Mouse (Mus musculus): ENCODE data around the gene Slc35a3. TPM values are rescaled to one million over a fixed set of nuclear protein-coding genes. Genes with fewer than 3 reads are reported as not detected.

Gene Slc35a3
- total and polyA plus RNA-seq, 3 experiments: 16.3 to 45.7 (median 24.6) TPM

GRCm38 (mm10) chr3:116718951-116719350, 6.3 kb upstream of the Slc35a3 start:
- H3K36me3 ChIP-seq (replicated peaks in 1 of 2; ENCODE audit: control insufficient read depth in 1 of 2, insufficient read depth in 1 of 2, low read length in 1 of 2): no peaks in the 10 kb centered on the region
- H3K4me3 ChIP-seq (replicated peaks in 1 of 3; ENCODE audit: low read depth in 2 of 3, low read length in 2 of 3, poor library complexity in 1 of 3): no peak overlapping the region
- no peaks in the 10 kb centered on the region for H3K79me2 ChIP-seq (replicated peaks; ENCODE audit: control insufficient read depth, extremely low read depth, insufficient read depth, poor library complexity, severe bottlenecking)
- in situ Hi-C loops (cut with MboI; ENCODE audit: low pct_ligation_motif_present, low pct_unique_long_range_greater_than_20kb, low sequenced_read_pairs): no loop called here
- H3K9ac ChIP-seq (ENCODE audit: insufficient read depth, low read depth): no peak overlapping the region
- dilution Hi-C loops (cut with MboI; ENCODE audit: extremely low pct_ligation_motif_present, extremely low pct_unique_long_range_greater_than_20kb, low sequenced_read_pairs): no loop called here
- TF ChIP-seq ZKSCAN1 (IDR thresholded peaks at IDR 0.05; ENCODE audit: borderline replicate concordance, low read depth, low read length) (no peak), GABPA (IDR thresholded peaks at IDR 0.05; ENCODE audit: insufficient replicate concordance, low read depth, low read length) (no peak), CTCF (conservative IDR thresholded peaks at IDR 0.05 in 1 of 2, IDR thresholded peaks at IDR 0.05 in 1 of 2; ENCODE audit: low read depth in 2 of 2, low read length in 2 of 2) (no peak), NRF1 (IDR thresholded peaks at IDR 0.05; ENCODE audit: low read depth, low read length) (no peak), ZMIZ1 (IDR thresholded peaks at IDR 0.05; ENCODE audit: low read depth, low read length) (no peak), NELFE (IDR thresholded peaks at IDR 0.05; ENCODE audit: low read depth, low read length) (no peak), MYC (IDR thresholded peaks at IDR 0.05; ENCODE audit: low read depth, low read length) (no peak), SMC3 (IDR thresholded peaks at IDR 0.05; ENCODE audit: low read depth, low read length) (no peak), TBP (conservative IDR thresholded peaks at IDR 0.05; ENCODE audit: low read depth, low read length) (no peak), JUND (conservative IDR thresholded peaks at IDR 0.05; ENCODE audit: low read depth, low read length) (no peak), ELF1 (IDR thresholded peaks at IDR 0.05; ENCODE audit: low read depth, low read length) (no peak), MAZ (IDR thresholded peaks at IDR 0.05; ENCODE audit: low read depth, low read length) (no peak), SIN3A (IDR thresholded peaks at IDR 0.05; ENCODE audit: low read length) (no peak), POLR2A (IDR thresholded peaks at IDR 0.05; ENCODE audit: low read depth, low read length) (no peak), TCF12 (IDR thresholded peaks at IDR 0.05; ENCODE audit: low read depth, low read length) (no peak)
- H3K9me3 ChIP-seq (replicated peaks; ENCODE audit: low read length): no peaks in the 10 kb centered on the region
- peaks cover 0 to 5% of the 10 kb centered on the region in 2 experiments; a peak in 2 of 4 replicates for H3K4me1 ChIP-seq (ENCODE audit: control insufficient read depth in 1 of 2, insufficient read depth in 2 of 2)
- no peaks in the 10 kb centered on the region for H3K27me3 ChIP-seq (replicated peaks)
- no peak for DNase-seq (ENCODE audit: extremely low read depth)
- no peak overlapping the region for H3K27ac ChIP-seq (ENCODE audit: insufficient read depth, low read depth)
- H3K4me2 ChIP-seq (ENCODE audit: insufficient read depth, low read depth, poor library complexity, severe bottlenecking): no peak overlapping the region

- dilution Hi-C loops (cut with MboI; ENCODE audit: extremely low pct_ligation_motif_present, extremely low pct_unique_long_range_greater_than_20kb, low sequenced_read_pairs) (no loop called here), in situ Hi-C loops (cut with MboI; ENCODE audit: low pct_ligation_motif_present, low pct_unique_long_range_greater_than_20kb, low sequenced_read_pairs) (no loop called here)
- Histone ChIP-seq H3K27ac (ENCODE audit: insufficient read depth, low read depth) (no peak overlapping the region), H3K9ac (ENCODE audit: insufficient read depth, low read depth) (peak overlapping the region; percentile 82), H3K79me2 (replicated peaks; ENCODE audit: control insufficient read depth, extremely low read depth, insufficient read depth, poor library complexity, severe bottlenecking) (peaks cover 15% of the 10 kb centered on the region), H3K36me3 (replicated peaks in 1 of 2; ENCODE audit: control insufficient read depth in 1 of 2, insufficient read depth in 1 of 2, low read length in 1 of 2) (peaks cover 0 to under 1% of the 10 kb centered on the region in 2 experiments), H3K4me1 (ENCODE audit: control insufficient read depth in 1 of 2, insufficient read depth in 2 of 2) (peaks cover 7 to 29% of the 10 kb centered on the region in 2 experiments), H3K4me3 (replicated peaks in 1 of 3; ENCODE audit: low read depth in 2 of 3, low read length in 2 of 3, poor library complexity in 1 of 3) (peak overlapping the region in 2 of 3 experiments; percentile 71 to 98), H3K4me2 (ENCODE audit: insufficient read depth, low read depth, poor library complexity, severe bottlenecking) (peak overlapping the region; percentile 83), H3K9me3 (replicated peaks; ENCODE audit: low read length) (no peaks in the 10 kb centered on the region), H3K27me3 (replicated peaks) (no peaks in the 10 kb centered on the region)
- TF ChIP-seq ZKSCAN1 (IDR thresholded peaks at IDR 0.05; ENCODE audit: borderline replicate concordance, low read depth, low read length): no peak
- no peak for TF ChIP-seq POLR2AphosphoS2 (IDR thresholded peaks at IDR 0.05; ENCODE audit: low read depth, low read length)
- TF ChIP-seq SMC3 (IDR thresholded peaks at IDR 0.05; ENCODE audit: low read depth, low read length): no peak
- TF ChIP-seq KAT2A (IDR thresholded peaks at IDR 0.05; ENCODE audit: insufficient replicate concordance, low read length): no peak
- TF ChIP-seq GABPA (IDR thresholded peaks at IDR 0.05; ENCODE audit: insufficient replicate concordance, low read depth, low read length): no peak
- TF ChIP-seq CHD1 (IDR thresholded peaks at IDR 0.05; ENCODE audit: low read depth, low read length): no peak
- no peak for TF ChIP-seq JUND (conservative IDR thresholded peaks at IDR 0.05; ENCODE audit: low read depth, low read length)
- no peak for TF ChIP-seq ZC3H11A (IDR thresholded peaks at IDR 0.05; ENCODE audit: low read depth, low read length)
- TF ChIP-seq E2F4 (IDR thresholded peaks at IDR 0.05; ENCODE audit: insufficient replicate concordance, low read depth, low read length): no peak
- TF ChIP-seq NRF1 (IDR thresholded peaks at IDR 0.05; ENCODE audit: low read depth, low read length): no peak
- TF ChIP-seq EP300 (IDR thresholded peaks at IDR 0.05; ENCODE audit: low read length): no peak
- TF ChIP-seq CTCF (conservative IDR thresholded peaks at IDR 0.05 in 1 of 2, IDR thresholded peaks at IDR 0.05 in 1 of 2; ENCODE audit: low read depth in 2 of 2, low read length in 2 of 2): no peak
- TF ChIP-seq TCF12 (IDR thresholded peaks at IDR 0.05; ENCODE audit: low read depth, low read length): no peak
- no peak for TF ChIP-seq USF1 (IDR thresholded peaks at IDR 0.05; ENCODE audit: low read depth, low read length)
- TF ChIP-seq RCOR1 (conservative IDR thresholded peaks at IDR 0.05; ENCODE audit: low read depth, low read length): no peak
- DNase-seq (ENCODE audit: extremely low read depth): no peak
Observed at GRCm38 (mm10) chr3:116713031-116713430, 400 bp upstream of the Slc35a3 start.
